8 mouse cellular contexts compared by ENCODE assay signal in genomic region chr1:161400126-161400525, GRCm38 (mm10). TPM values are rescaled to one million over a fixed set of nuclear protein-coding genes. Genes with fewer than 3 reads are reported as not detected.
DNase-seq lines count a peak whose midpoint lies in the region; ATAC-seq and TF ChIP-seq lines count a peak whose summit lies in the region.

No protein-coding gene starts in this region.

- H3K9me3 ChIP-seq in liver, postnatal 0 days (ENCODE audit: low read length) = no peaks in the 10 kb centered on the region

- ATAC-seq in liver, postnatal 0 days = no peak

- no peak overlapping the region for H3K4me3 ChIP-seq in gastrocnemius, adult 2 months
- no peak overlapping the region for H3K4me3 ChIP-seq in liver, postnatal 0 days (ENCODE audit: low read depth, low read length)

- no peak overlapping the region for H3K4me2 ChIP-seq in liver, postnatal 0 days (ENCODE audit: low read depth, low read length)

- no peaks in the 10 kb centered on the region for H3K27me3 ChIP-seq in liver, postnatal 0 days (ENCODE audit: insufficient read depth, low read length)

- no peak overlapping the region for H3K9ac ChIP-seq in liver, postnatal 0 days (replicated peaks)

- no peaks in the 10 kb centered on the region for H3K36me3 ChIP-seq in liver, postnatal 0 days (replicated peaks; ENCODE audit: insufficient read depth, low read length)

- no peaks in the 10 kb centered on the region for H3K4me1 ChIP-seq in liver, postnatal 0 days (ENCODE audit: insufficient read depth)

- peak; percentile 36 to 80 for DNase-seq in spleen, adult 18-20 months
- DNase-seq in spleen, adult 12 weeks (ENCODE audit: low spot score) = no peak
- peak; percentile 11 for DNase-seq in c-Kit-positive CD71-positive TER-119-positive erythroid progenitor cells, embryonic 14.5 days (ENCODE audit: low spot score)
- peak; percentile 74 for DNase-seq in gastrocnemius, adult 2 months
- DNase-seq in kidney, postnatal 14 days = peak; percentile 80
- peak; percentile 61 for DNase-seq in liver, postnatal 0 days
- peak; percentile 17 for DNase-seq in retina, postnatal 7 days (ENCODE audit: low read depth, low spot score)
- peak; percentile 27 to 74 for DNase-seq in urinary bladder, postnatal 4 days (ENCODE audit: low spot score in 2 of 2)

- H3K27ac ChIP-seq in gastrocnemius, adult 2 months = no peak overlapping the region
- no peak overlapping the region for H3K27ac ChIP-seq in liver, postnatal 0 days (ENCODE audit: low read depth)

- no peak for TF ChIP-seq EP300 in liver, postnatal 0 days (IDR thresholded peaks at IDR 0.05; ENCODE audit: low read depth)

- TF ChIP-seq CTCF in gastrocnemius, adult 2 months (IDR thresholded peaks at IDR 0.05) = peak; percentile 90
- peak; percentile 70 for TF ChIP-seq CTCF in liver, postnatal 0 days (IDR thresholded peaks at IDR 0.05; ENCODE audit: low read depth)

- WGBS in liver, postnatal 0 days (ENCODE audit: insufficient replicate concordance) = 19% methylated on average over 6 of the region's 6 CpGs

- intact Hi-C loops in gastrocnemius, adult 2 months (cut with DNase I) = loop anchor here (1.0 to 5.0 kb wide), 4 partner anchors 102 to 337 kb away; no protein-coding TSS in a partner anchor

RNA-seq across cellular contexts. Expression of gene Tnfsf4, which starts 4.9 kb away (rescaled TPM):
- not detected for total RNA-seq in gastrocnemius, adult 2 months (2021)
- not detected in 2 replicates for polyA plus RNA-seq in liver, postnatal 0 days (2015; fragmentation: Nextera tagmentation; extraction: Ambion mirVana)
